Mouse (Mus musculus): ENCODE results near the gene Twist2. TPM values are rescaled to one million over a fixed set of nuclear protein-coding genes. Genes with fewer than 3 reads are reported as not detected.

Twist2 gene
- 0.37 and 1.0 TPM in 2 replicates for polyA plus RNA-seq (2012; rRNA removed)

DNA sequence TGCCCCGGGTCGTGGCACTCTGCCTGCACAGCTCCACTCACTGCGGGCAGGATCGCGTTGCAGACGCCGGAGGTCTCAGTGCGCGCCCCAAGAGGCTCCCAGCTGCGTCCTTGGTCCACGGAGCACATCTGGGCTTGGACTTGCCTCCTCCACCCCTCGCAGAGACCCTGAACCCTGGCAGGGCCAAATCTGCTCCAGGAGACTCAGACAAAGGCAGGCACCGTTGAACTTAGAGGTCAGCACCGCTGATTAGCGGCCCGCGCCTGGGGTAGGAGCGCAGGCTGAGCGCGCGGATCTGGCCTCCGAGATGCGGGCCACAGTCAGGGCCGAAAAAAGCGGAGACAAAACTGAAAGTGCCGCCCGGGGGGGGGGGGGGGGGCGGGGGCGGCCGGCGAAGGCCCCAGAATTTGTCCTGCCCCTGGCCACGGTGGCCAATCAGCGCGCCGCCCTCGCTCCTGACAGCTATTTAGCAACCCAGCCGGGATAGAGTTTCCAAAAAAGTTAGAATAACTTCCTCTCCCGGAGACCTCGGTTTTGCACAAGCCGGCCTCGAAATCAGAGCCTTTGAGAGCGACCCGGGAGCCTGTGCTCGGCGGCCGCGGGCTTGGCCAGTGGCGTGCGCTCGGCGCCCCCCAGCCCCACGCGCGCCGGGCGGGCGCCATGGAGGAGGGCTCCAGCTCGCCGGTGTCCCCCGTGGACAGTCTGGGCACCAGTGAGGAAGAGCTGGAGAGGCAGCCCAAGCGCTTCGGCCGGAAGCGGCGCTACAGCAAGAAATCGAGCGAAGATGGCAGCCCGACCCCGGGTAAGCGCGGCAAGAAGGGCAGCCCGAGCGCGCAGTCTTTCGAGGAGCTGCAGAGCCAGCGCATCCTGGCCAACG lies at the start of gene Twist2:
TSS of gene Twist2 (plus strand) at position 495 of the 877 bp plus-strand sequence.
- Histone ChIP-seq H3K4me1 (ENCODE audit: control insufficient read depth, insufficient read depth, low read length) (peaks cover 7% of the 10 kb centered on the region), H3K4me3 (ENCODE audit: control insufficient read depth, low read depth, low read length) (peak within 1 kb of the TSS; percentile 52), H3K27me3 (ENCODE audit: control insufficient read depth, insufficient read depth, low read length) (no peaks in the 10 kb centered on the region), H3K27ac (ENCODE audit: control insufficient read depth, insufficient read depth, low read depth, low read length) (no peak within 1 kb of the TSS), H3K36me3 (ENCODE audit: control insufficient read depth, insufficient read depth, low read length) (no peaks in the 10 kb centered on the region)
- TF ChIP-seq POLR2A (IDR thresholded peaks at IDR 0.05; ENCODE audit: control insufficient read depth, low read depth, low read length): no peak

DNA sequence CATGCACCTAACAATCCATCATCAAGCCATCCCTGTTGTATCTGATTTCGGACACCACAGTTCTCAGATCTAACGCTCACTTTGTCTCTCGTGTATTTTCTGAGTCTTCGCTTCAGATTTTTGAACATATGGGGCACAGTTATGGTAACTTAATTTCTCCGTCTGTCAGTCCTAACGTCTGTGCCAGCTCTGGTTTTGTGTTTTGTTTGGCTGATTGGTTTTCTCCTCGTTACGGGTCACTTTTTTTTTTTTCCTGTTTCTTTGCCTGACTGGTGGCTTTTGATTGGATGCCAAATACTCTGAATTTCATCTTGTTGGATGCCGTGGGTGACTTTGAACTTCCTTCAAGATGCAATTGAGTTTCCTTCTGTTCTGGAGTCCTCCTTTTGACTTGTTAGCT lies 48.3 kb upstream of the Twist2 start:
- TF ChIP-seq CTCF (IDR thresholded peaks at IDR 0.05; ENCODE audit: control insufficient read depth, insufficient read depth, insufficient replicate concordance, low read depth, low read length) (no peak), POLR2A (IDR thresholded peaks at IDR 0.05; ENCODE audit: control insufficient read depth, low read depth, low read length) (no peak)
- Histone ChIP-seq H3K27me3 (ENCODE audit: control insufficient read depth, insufficient read depth, low read length) (no peaks in the 10 kb centered on the region), H3K36me3 (ENCODE audit: control insufficient read depth, insufficient read depth, low read length) (no peaks in the 10 kb centered on the region), H3K4me3 (ENCODE audit: control insufficient read depth, low read depth, low read length) (no peak overlapping the region), H3K27ac (ENCODE audit: control insufficient read depth, insufficient read depth, low read depth, low read length) (no peak overlapping the region), H3K4me1 (ENCODE audit: control insufficient read depth, insufficient read depth, low read length) (no peaks in the 10 kb centered on the region)

- H3K27me3 ChIP-seq (ENCODE audit: control insufficient read depth, insufficient read depth, low read length): no peaks in the 10 kb centered on the region
- no peaks in the 10 kb centered on the region for H3K36me3 ChIP-seq (ENCODE audit: control insufficient read depth, insufficient read depth, low read length)
- no peak overlapping the region for H3K4me3 ChIP-seq (ENCODE audit: control insufficient read depth, low read depth, low read length)
- no peaks in the 10 kb centered on the region; the same call in 1 of the 2 replicates for H3K4me1 ChIP-seq (ENCODE audit: control insufficient read depth, insufficient read depth, low read length)
- no peak for TF ChIP-seq POLR2A (IDR thresholded peaks at IDR 0.05; ENCODE audit: control insufficient read depth, low read depth, low read length)
- peak; percentile 66; the same call in 1 of the 2 replicates for TF ChIP-seq CTCF (IDR thresholded peaks at IDR 0.05; ENCODE audit: control insufficient read depth, insufficient read depth, insufficient replicate concordance, low read depth, low read length)
- H3K27ac ChIP-seq (ENCODE audit: control insufficient read depth, insufficient read depth, low read depth, low read length): no peak overlapping the region
These were observed 46.2 kb upstream of the Twist2 start for GRCm38 (mm10) chr1:91755102-91755501.

GRCm38 (mm10) chr1:91757292-91757691 lies 44.0 kb upstream of the Twist2 start:
- no peak for TF ChIP-seq POLR2A (IDR thresholded peaks at IDR 0.05; ENCODE audit: control insufficient read depth, low read depth, low read length)
- Histone ChIP-seq H3K27ac (ENCODE audit: control insufficient read depth, insufficient read depth, low read depth, low read length) (no peak overlapping the region), H3K27me3 (ENCODE audit: control insufficient read depth, insufficient read depth, low read length) (no peaks in the 10 kb centered on the region), H3K4me1 (ENCODE audit: control insufficient read depth, insufficient read depth, low read length) (no peaks in the 10 kb centered on the region; the same call in 1 of the 2 replicates), H3K36me3 (ENCODE audit: control insufficient read depth, insufficient read depth, low read length) (no peaks in the 10 kb centered on the region), H3K4me3 (ENCODE audit: control insufficient read depth, low read depth, low read length) (no peak overlapping the region; the same call in 1 of the 2 replicates)

DNA sequence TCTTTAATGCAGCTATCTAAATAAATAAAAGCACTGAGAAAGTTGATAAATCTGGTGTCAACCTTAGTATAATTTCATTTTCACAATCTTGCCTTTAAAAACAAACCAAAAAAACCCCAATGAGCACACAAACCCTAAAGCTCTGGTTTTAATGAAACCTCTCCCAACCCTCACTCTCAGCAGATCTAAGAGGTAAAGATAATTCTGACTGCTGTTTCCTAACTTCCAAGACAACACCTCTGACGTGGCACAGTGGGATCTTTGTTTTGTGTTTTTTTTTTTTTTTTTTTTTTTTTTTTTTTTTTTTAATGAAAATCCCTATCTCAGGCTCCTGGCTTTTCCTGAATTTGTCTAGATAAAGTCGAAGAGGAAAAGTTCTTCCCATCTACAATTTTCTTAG lies 43.1 kb upstream of the Twist2 start:
- Histone ChIP-seq H3K36me3 (ENCODE audit: control insufficient read depth, insufficient read depth, low read length) (no peaks in the 10 kb centered on the region), H3K27ac (ENCODE audit: control insufficient read depth, insufficient read depth, low read depth, low read length) (no peak overlapping the region), H3K4me1 (ENCODE audit: control insufficient read depth, insufficient read depth, low read length) (no peaks in the 10 kb centered on the region; the same call in 1 of the 2 replicates), H3K4me3 (ENCODE audit: control insufficient read depth, low read depth, low read length) (no peak overlapping the region), H3K27me3 (ENCODE audit: control insufficient read depth, insufficient read depth, low read length) (no peaks in the 10 kb centered on the region)
- TF ChIP-seq POLR2A (IDR thresholded peaks at IDR 0.05; ENCODE audit: control insufficient read depth, low read depth, low read length) (no peak), CTCF (IDR thresholded peaks at IDR 0.05; ENCODE audit: control insufficient read depth, insufficient read depth, insufficient replicate concordance, low read depth, low read length) (no peak)

GRCm38 (mm10) chr1:91758600-91759515 lies 42.4 kb upstream of the Twist2 start:
- Histone ChIP-seq H3K27me3 (ENCODE audit: control insufficient read depth, insufficient read depth, low read length) (no peaks in the 10 kb centered on the region), H3K4me1 (ENCODE audit: control insufficient read depth, insufficient read depth, low read length) (no peaks in the 10 kb centered on the region; the same call in 1 of the 2 replicates), H3K36me3 (ENCODE audit: control insufficient read depth, insufficient read depth, low read length) (no peaks in the 10 kb centered on the region), H3K4me3 (ENCODE audit: control insufficient read depth, low read depth, low read length) (no peak overlapping the region), H3K27ac (ENCODE audit: control insufficient read depth, insufficient read depth, low read depth, low read length) (no peak overlapping the region)
- TF ChIP-seq POLR2A (IDR thresholded peaks at IDR 0.05; ENCODE audit: control insufficient read depth, low read depth, low read length) (no peak), CTCF (IDR thresholded peaks at IDR 0.05; ENCODE audit: control insufficient read depth, insufficient read depth, insufficient replicate concordance, low read depth, low read length) (no peak)
